Mouse (Mus musculus): Measurements from ENCODE around the gene Gadl1. TPM values are rescaled to one million over a fixed set of nuclear protein-coding genes. Genes with fewer than 3 reads are reported as not detected.

Gadl1 gene
- polyA plus RNA-seq, 1 experiment from 2014 or later, result 0.30 TPM

GRCm38 (mm10) chr9:115939420-115939819 lies 30.2 kb downstream of the Gadl1 start:
- Histone ChIP-seq H3K4me1 (0 out of 2 replicates have a peak, but pooled peaks cover 5% of the 10 kb centered on the region), H3K27ac (no peak overlapping the region), H3K4me3 (replicated peaks) (no peak overlapping the region), H3K9ac (no peak overlapping the region), H3K36me3 (no peaks in the 10 kb centered on the region), H3K9me3 (replicated peaks) (no peaks in the 10 kb centered on the region), H3K4me2 (no peak overlapping the region), H3K27me3 (peaks cover 2% of the 10 kb centered on the region; the same call in 1 of the 2 replicates)
- ATAC-seq (replicated peaks; ENCODE audit: low FRiP score), result no peak
- WGBS, result 85% methylated on average over 3 of the region's 3 CpGs

GRCm38 (mm10) chr9:115941171-115941570 lies 31.9 kb downstream of the Gadl1 start:
- H3K27me3 ChIP-seq, result peaks cover 2% of the 10 kb centered on the region; the same call in 1 of the 2 replicates
- H3K27ac ChIP-seq, result no peak overlapping the region
- 55% methylated on average over 8 of the region's 8 CpGs for WGBS
- H3K4me2 ChIP-seq, result no peak overlapping the region
- H3K9ac ChIP-seq, result no peak overlapping the region
- ATAC-seq (replicated peaks; ENCODE audit: low FRiP score), result no peak
- no peaks in the 10 kb centered on the region for H3K9me3 ChIP-seq (replicated peaks)
- H3K4me1 ChIP-seq, result 0 out of 2 replicates have a peak, but pooled peaks cover 5% of the 10 kb centered on the region
- no peaks in the 10 kb centered on the region for H3K36me3 ChIP-seq
- no peak overlapping the region for H3K4me3 ChIP-seq (replicated peaks)

- Histone ChIP-seq H3K4me2 (no peak overlapping the region), H3K4me1 (0 out of 2 replicates have a peak, but pooled peaks cover 5% of the 10 kb centered on the region), H3K27me3 (peaks cover 2% of the 10 kb centered on the region; the same call in 1 of the 2 replicates), H3K36me3 (no peaks in the 10 kb centered on the region), H3K27ac (no peak overlapping the region), H3K9ac (no peak overlapping the region), H3K9me3 (replicated peaks) (no peaks in the 10 kb centered on the region), H3K4me3 (replicated peaks) (no peak overlapping the region)
- no peak for ATAC-seq (replicated peaks; ENCODE audit: low FRiP score)
- WGBS, result 53% methylated on average over 4 of the region's 4 CpGs
Measured at GRCm38 (mm10) chr9:115942486-115942885, 33.2 kb downstream of the Gadl1 start.

- ATAC-seq (replicated peaks; ENCODE audit: low FRiP score), result no peak
- Histone ChIP-seq H3K27me3 (peaks cover 2% of the 10 kb centered on the region; the same call in 1 of the 2 replicates), H3K9ac (no peak overlapping the region), H3K27ac (no peak overlapping the region), H3K36me3 (no peaks in the 10 kb centered on the region), H3K9me3 (replicated peaks) (no peaks in the 10 kb centered on the region), H3K4me3 (replicated peaks) (no peak overlapping the region), H3K4me1 (0 out of 2 replicates have a peak, but pooled peaks cover 5% of the 10 kb centered on the region), H3K4me2 (no peak overlapping the region)
- 20% methylated on average over 7 of the region's 7 CpGs for WGBS
Measured at GRCm38 (mm10) chr9:115942989-115943388, 33.7 kb downstream of the Gadl1 start.

DNA sequence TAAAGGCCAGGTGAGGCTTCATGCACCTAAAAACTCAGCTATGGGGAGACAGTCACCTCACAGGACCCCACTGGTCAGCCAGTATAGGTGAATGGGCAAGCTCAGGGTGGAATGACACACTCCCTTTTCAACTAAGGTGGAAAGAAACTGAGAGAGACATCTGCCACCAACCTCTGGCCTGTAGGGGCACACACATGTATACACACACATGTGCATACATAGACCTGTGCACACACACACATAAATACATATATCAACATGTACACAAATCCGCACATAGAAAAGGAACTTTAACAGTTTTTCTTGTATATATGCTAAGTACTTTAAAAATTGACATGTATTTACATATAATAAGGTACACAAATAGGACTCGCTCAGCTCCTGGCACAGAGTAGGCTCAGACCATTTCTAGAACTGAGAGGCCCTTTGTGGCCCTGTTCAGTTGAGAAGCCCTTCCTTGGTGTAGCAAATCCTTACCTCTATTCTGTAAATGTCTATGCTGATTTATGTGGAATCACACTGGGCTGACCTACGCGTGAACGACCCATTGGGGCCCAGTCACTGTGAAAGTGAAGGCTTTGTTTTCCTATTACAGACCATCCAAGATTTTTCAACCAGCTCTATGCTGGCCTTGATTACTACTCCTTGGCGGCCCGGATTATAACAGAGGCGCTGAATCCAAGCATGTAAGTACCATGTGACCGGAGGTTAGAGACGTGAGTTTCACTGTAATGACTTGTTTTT lies 34.5 kb downstream of the Gadl1 start:
- H3K4me1 ChIP-seq, result 0 out of 2 replicates have a peak, but pooled peaks cover 5% of the 10 kb centered on the region
- no peak for ATAC-seq (replicated peaks; ENCODE audit: low FRiP score)
- 73% methylated on average over 10 of the region's 10 CpGs for WGBS
- H3K4me2 ChIP-seq, result no peak overlapping the region
- no peaks in the 10 kb centered on the region for H3K36me3 ChIP-seq
- no peak overlapping the region for H3K27ac ChIP-seq
- no peak overlapping the region for H3K4me3 ChIP-seq (replicated peaks)
- peaks cover 2% of the 10 kb centered on the region; the same call in 1 of the 2 replicates for H3K27me3 ChIP-seq
- H3K9me3 ChIP-seq (replicated peaks), result no peaks in the 10 kb centered on the region
- no peak overlapping the region for H3K9ac ChIP-seq

GRCm38 (mm10) chr9:115965056-115965455 lies 55.8 kb downstream of the Gadl1 start:
- 87% methylated on average over 7 of the region's 7 CpGs for WGBS
- no peak for ATAC-seq (replicated peaks; ENCODE audit: low FRiP score)

GRCm38 (mm10) chr9:115966116-115966515 lies 56.9 kb downstream of the Gadl1 start:
- no peak overlapping the region for H3K4me3 ChIP-seq (replicated peaks)
- no peak overlapping the region for H3K9ac ChIP-seq
- WGBS, result 84% methylated on average over 4 of the region's 4 CpGs
- ATAC-seq (replicated peaks; ENCODE audit: low FRiP score), result no peak
- H3K27me3 ChIP-seq, result no peaks in the 10 kb centered on the region
- H3K27ac ChIP-seq, result no peak overlapping the region
- no peak overlapping the region for H3K4me2 ChIP-seq
- no peaks in the 10 kb centered on the region for H3K4me1 ChIP-seq
- H3K9me3 ChIP-seq (replicated peaks), result no peaks in the 10 kb centered on the region
- H3K36me3 ChIP-seq, result no peaks in the 10 kb centered on the region

More at GRCm38 (mm10) chr9:115965056-115965455, 55.8 kb downstream of the Gadl1 start:
- H3K9ac ChIP-seq, result no peak overlapping the region
- no peak overlapping the region for H3K4me2 ChIP-seq
- H3K27me3 ChIP-seq, result no peaks in the 10 kb centered on the region
- no peaks in the 10 kb centered on the region for H3K4me1 ChIP-seq
- H3K36me3 ChIP-seq, result no peaks in the 10 kb centered on the region
- H3K9me3 ChIP-seq (replicated peaks), result no peaks in the 10 kb centered on the region
- no peak overlapping the region for H3K27ac ChIP-seq
- H3K4me3 ChIP-seq (replicated peaks), result no peak overlapping the region

- Histone ChIP-seq H3K27me3 (no peaks in the 10 kb centered on the region), H3K4me3 (replicated peaks) (no peak overlapping the region), H3K36me3 (no peaks in the 10 kb centered on the region), H3K9ac (no peak overlapping the region), H3K27ac (no peak overlapping the region), H3K9me3 (replicated peaks) (no peaks in the 10 kb centered on the region), H3K4me1 (no peaks in the 10 kb centered on the region), H3K4me2 (no peak overlapping the region)
- no peak for ATAC-seq (replicated peaks; ENCODE audit: low FRiP score)
- 83% methylated on average over 5 of the region's 5 CpGs for WGBS
Measured at GRCm38 (mm10) chr9:115966746-115967145, 57.5 kb downstream of the Gadl1 start.

GRCm38 (mm10) chr9:115967638-115968037 lies 58.4 kb downstream of the Gadl1 start:
- no peak for ATAC-seq (replicated peaks; ENCODE audit: low FRiP score)
- Histone ChIP-seq H3K27me3 (no peaks in the 10 kb centered on the region), H3K27ac (no peak overlapping the region), H3K4me1 (no peaks in the 10 kb centered on the region), H3K36me3 (no peaks in the 10 kb centered on the region), H3K4me2 (no peak overlapping the region), H3K4me3 (replicated peaks) (no peak overlapping the region), H3K9ac (no peak overlapping the region), H3K9me3 (replicated peaks) (no peaks in the 10 kb centered on the region)
- WGBS, result 88% methylated on average over 5 of the region's 5 CpGs

DNA sequence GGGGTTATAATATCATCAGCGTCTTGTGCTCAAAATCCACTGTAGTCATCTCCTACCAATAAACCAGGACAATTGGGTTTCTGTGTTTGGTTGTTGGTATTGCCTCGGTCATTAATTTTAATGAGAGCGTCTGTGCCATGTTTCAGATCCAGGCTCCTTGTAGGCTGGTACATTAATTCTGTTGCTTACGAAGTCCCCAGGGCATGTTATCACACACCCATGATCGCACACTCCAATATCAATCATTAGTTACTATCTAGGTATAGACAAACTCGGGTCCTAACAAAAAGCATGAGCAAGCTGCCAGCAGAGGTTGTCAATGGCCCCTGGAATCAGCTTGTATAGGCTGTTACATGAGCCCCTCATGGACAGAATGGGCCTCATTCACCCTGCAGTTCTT lies 67.6 kb downstream of the Gadl1 start:
- no peak overlapping the region for H3K4me3 ChIP-seq (replicated peaks)
- H3K36me3 ChIP-seq, result no peaks in the 10 kb centered on the region
- peaks cover 6% of the 10 kb centered on the region; the same call in 1 of the 2 replicates for H3K4me1 ChIP-seq
- WGBS, result 50% methylated on average over 6 of the region's 6 CpGs
- no peak overlapping the region for H3K27ac ChIP-seq
- ATAC-seq (replicated peaks; ENCODE audit: low FRiP score), result no peak
- no peaks in the 10 kb centered on the region for H3K27me3 ChIP-seq
- H3K9ac ChIP-seq, result no peak overlapping the region
- H3K9me3 ChIP-seq (replicated peaks), result no peaks in the 10 kb centered on the region
- no peak overlapping the region for H3K4me2 ChIP-seq

GRCm38 (mm10) chr9:115977598-115978240 lies 68.5 kb downstream of the Gadl1 start:
- Histone ChIP-seq H3K4me1 (peaks cover 6% of the 10 kb centered on the region; the same call in 1 of the 2 replicates), H3K36me3 (no peaks in the 10 kb centered on the region), H3K9me3 (replicated peaks) (no peaks in the 10 kb centered on the region), H3K4me3 (replicated peaks) (no peak overlapping the region), H3K4me2 (no peak overlapping the region), H3K27me3 (no peaks in the 10 kb centered on the region), H3K9ac (no peak overlapping the region), H3K27ac (no peak overlapping the region)
- 75% methylated on average over 15 of the region's 15 CpGs for WGBS
- no peak for ATAC-seq (replicated peaks; ENCODE audit: low FRiP score)

DNA sequence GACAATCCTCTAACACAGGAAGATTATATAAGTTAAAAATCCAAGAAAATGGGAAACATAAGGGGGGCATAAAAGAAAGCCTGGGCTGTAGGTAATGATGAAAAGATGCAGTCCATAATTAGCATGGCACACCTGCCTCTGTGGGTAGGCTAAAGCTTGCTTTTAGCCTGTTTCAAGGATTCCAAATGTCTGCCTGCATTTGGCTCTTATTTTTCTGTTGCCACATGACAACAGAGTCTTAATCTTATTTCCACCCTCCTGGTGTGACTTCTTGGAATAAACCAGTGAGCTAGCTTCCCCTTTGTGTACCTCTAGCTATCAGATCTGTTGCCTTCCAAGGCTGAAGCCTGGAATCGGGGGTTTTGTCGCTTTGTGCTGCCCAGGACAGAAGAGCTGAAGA lies 69.2 kb downstream of the Gadl1 start:
- 83% methylated on average over 2 of the region's 2 CpGs for WGBS
- H3K36me3 ChIP-seq, result no peaks in the 10 kb centered on the region
- no peaks in the 10 kb centered on the region for H3K9me3 ChIP-seq (replicated peaks)
- no peak overlapping the region for H3K9ac ChIP-seq
- no peak overlapping the region for H3K4me2 ChIP-seq
- peaks cover 6% of the 10 kb centered on the region; the same call in 1 of the 2 replicates for H3K4me1 ChIP-seq
- ATAC-seq (replicated peaks; ENCODE audit: low FRiP score), result no peak
- no peaks in the 10 kb centered on the region for H3K27me3 ChIP-seq
- no peak overlapping the region for H3K27ac ChIP-seq
- H3K4me3 ChIP-seq (replicated peaks), result no peak overlapping the region

All from kidney, embryonic 15.5 days (tissue).